Mouse (Mus musculus) kidney, embryonic 16.5 days (tissue): ENCODE data around the gene Csf1. TPM values are rescaled to one million over a fixed set of nuclear protein-coding genes. Genes with fewer than 3 reads are reported as not detected.

Experiments used
- ATAC-seq: fragments of 200-750 bp; cut with Nextera tagmentation; 2 replicates; pipeline ENCODE4 v1.8.0; 2017; ENCODE audit warnings: moderate TSS enrichment; ENCODE audit not compliant: low FRiP score, low TSS enrichment
- H3K27ac ChIP-seq: fragments of 300-500 bp; sonication (generic); 2 replicates; pipeline ENCODE4 v1.5.1; 2014; ENCODE audit warnings: low read length
- H3K27me3 ChIP-seq: fragments of 300-500 bp; sonication (generic); 2 replicates; pipeline ENCODE4 v1.6.1; 2014; ENCODE audit warnings: low read length, control low read depth, mixed read lengths; ENCODE audit not compliant: insufficient read depth
- H3K36me3 ChIP-seq: fragments of 300-500 bp; sonication (generic); 2 replicates; pipeline ENCODE4 v1.6.1; 2014; ENCODE audit warnings: low read length, control low read depth, mixed read lengths; ENCODE audit not compliant: insufficient read depth
- H3K4me1 ChIP-seq: fragments of 300-500 bp; sonication (generic); 2 replicates; pipeline ENCODE4 v1.6.1; 2014; ENCODE audit warnings: low read length, control low read depth, mixed read lengths; ENCODE audit not compliant: insufficient read depth
- H3K4me2 ChIP-seq: fragments of 300-500 bp; sonication (generic); replicated peaks from 2 replicates; pipeline ENCODE4 v1.6.1; 2014; ENCODE audit warnings: low read depth, low read length
- H3K4me3 ChIP-seq: fragments of 300-500 bp; sonication (generic); 2 replicates; pipeline ENCODE4 v1.5.1; 2014; ENCODE audit warnings: mild to moderate bottlenecking, low read length
- H3K9ac ChIP-seq: fragments of 300-500 bp; sonication (generic); replicated peaks from 2 replicates; pipeline ENCODE4 v1.6.1; 2014; ENCODE audit warnings: low read length
- H3K9me3 ChIP-seq: fragments of 300-500 bp; sonication (generic); 2 replicates; pipeline ENCODE4 v1.6.1; 2016; ENCODE audit warnings: low read length, control low read depth
- WGBS: fragments of 180-500 bp; shearing (Covaris S2); extraction: QIAGEN DNeasy Blood & Tissue Kit; methylation state at CpG from one replicate; pipeline ENCODE4 v1.1.7; 2014; 5-methylcytosine and 5-hydroxymethylcytosine counted together
- polyA plus RNA-seq: library from polyadenylated mRNA; unstranded; fragments of >200 nt; fragmentation: Nextera tagmentation; extraction: Ambion mirVana; gene quantifications from 2 replicates; pipeline ENCODE4 v1.2.1, GENCODE M21; 2015

The Csf1 gene
- polyA plus RNA-seq, 1 experiment from 2014 or later, result 9.0 TPM

DNA sequence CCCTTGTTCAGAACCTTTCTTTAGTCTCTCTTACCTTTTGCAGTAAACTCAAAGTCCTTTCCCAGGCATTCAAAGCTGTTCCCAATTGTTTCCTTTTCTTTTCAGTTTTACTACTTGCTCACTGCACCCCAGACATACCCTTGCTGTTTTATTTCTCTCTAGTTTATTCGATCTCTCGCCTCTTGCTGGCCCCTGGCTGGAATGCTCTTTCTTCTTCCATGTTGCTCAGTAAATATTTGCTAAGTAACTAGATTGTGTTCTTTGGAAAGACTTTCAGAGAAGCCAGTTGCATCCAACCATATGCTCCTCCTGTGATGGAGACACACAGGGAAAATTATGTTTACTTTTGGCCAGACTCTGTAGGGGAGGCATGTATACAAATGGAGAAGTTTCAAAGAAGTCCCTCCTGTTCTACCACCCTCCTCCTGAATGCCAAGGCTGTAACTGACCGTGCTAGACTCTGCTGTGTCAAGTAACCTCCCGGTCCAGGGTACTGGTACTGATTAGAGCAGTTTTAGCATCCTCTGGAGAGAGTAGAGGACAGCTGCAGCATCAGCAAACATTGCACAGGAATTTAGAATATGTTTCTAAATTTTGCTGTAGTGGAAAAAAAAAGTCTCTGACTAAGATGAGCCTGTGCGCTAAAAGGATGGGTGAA is 45.9 kb downstream of the Csf1 start:
- Histone ChIP-seq H3K4me1 (peaks cover 6% of the 10 kb centered on the region; the same call in 1 of the 2 replicates), H3K4me3 (no peak overlapping the region), H3K9ac (no peak overlapping the region), H3K36me3 (no peaks in the 10 kb centered on the region), H3K27me3 (no peaks in the 10 kb centered on the region), H3K9me3 (no peaks in the 10 kb centered on the region), H3K27ac (peak overlapping the region; percentile 27; the same call in 1 of the 2 replicates), H3K4me2 (no peak overlapping the region)
- ATAC-seq, result 0 out of 2 replicates have a peak, but pooled peaks have one; percentile 12
- 43% methylated on average over 5 of the region's 5 CpGs for WGBS

DNA sequence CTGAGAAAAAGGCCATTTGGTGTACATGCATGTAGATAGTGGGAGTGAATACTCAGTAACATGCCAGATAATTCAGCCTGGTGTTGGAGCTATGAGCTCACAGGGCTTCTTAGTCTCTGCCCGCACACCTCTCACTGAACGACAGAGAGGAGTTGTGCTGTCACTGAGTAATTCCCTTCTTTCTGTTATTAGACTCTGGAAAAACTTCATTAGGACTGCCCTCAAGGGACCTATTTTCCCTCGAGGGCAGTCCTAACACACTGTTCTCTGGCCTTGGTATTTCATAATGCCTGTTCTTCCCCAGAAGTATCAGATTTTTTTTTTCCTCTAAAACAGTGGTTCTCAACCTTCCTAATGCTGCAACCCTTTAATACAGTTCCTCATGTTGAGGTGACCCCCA is 48.2 kb downstream of the Csf1 start:
- no peaks in the 10 kb centered on the region for H3K9me3 ChIP-seq
- no peak overlapping the region for H3K27ac ChIP-seq
- H3K4me3 ChIP-seq, result no peak overlapping the region
- H3K9ac ChIP-seq, result no peak overlapping the region
- 52% methylated on average over 3 of the region's 3 CpGs for WGBS
- H3K36me3 ChIP-seq, result no peaks in the 10 kb centered on the region
- no peak overlapping the region for H3K4me2 ChIP-seq
- H3K27me3 ChIP-seq, result no peaks in the 10 kb centered on the region
- no peak for ATAC-seq
- H3K4me1 ChIP-seq, result peaks cover 6% of the 10 kb centered on the region; the same call in 1 of the 2 replicates

- no peak for ATAC-seq
- Histone ChIP-seq H3K4me2 (no peak overlapping the region), H3K9ac (no peak overlapping the region), H3K4me1 (no peaks in the 10 kb centered on the region), H3K36me3 (no peaks in the 10 kb centered on the region), H3K9me3 (no peaks in the 10 kb centered on the region), H3K27me3 (no peaks in the 10 kb centered on the region), H3K4me3 (no peak overlapping the region), H3K27ac (no peak overlapping the region)
- WGBS, result 55% methylated on average over 3 of the region's 3 CpGs
Observed at GRCm38 (mm10) chr3:107709156-107709555, 51.1 kb downstream of the Csf1 start.

DNA sequence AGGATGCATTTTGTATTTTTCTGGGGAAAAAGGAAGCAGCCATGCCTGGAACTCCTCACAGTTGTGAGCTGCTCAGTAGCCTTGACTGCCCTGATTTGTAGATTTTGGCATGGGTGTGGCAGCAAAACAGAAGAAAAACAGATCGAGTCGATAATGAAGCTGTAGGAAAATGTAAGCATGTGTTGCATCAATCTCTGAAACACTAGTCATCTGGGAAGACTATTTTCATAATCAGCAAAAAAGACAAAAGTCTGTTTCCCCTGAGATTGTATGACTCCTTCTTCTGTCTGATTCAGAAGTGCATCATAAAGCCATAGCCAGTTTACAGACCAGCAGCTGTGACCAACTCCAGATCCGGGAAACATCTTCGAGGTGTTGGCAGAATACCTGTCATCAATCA is 53.0 kb downstream of the Csf1 start:
- no peak overlapping the region for H3K4me3 ChIP-seq
- no peak for ATAC-seq
- 75% methylated on average over 4 of the region's 4 CpGs for WGBS

GRCm38 (mm10) chr3:107706164-107706563 is 54.1 kb downstream of the Csf1 start:
- H3K27ac ChIP-seq, result no peak overlapping the region
- H3K4me2 ChIP-seq, result no peak overlapping the region
- ATAC-seq, result no peak
- H3K36me3 ChIP-seq, result no peaks in the 10 kb centered on the region
- no peak overlapping the region for H3K4me3 ChIP-seq
- 34% methylated on average over 2 of the region's 2 CpGs for WGBS
- no peaks in the 10 kb centered on the region for H3K4me1 ChIP-seq
- H3K27me3 ChIP-seq, result no peaks in the 10 kb centered on the region
- H3K9ac ChIP-seq, result no peak overlapping the region
- no peaks in the 10 kb centered on the region for H3K9me3 ChIP-seq

More for the DNA sequence above, 53.0 kb downstream of the Csf1 start:
- H3K9me3 ChIP-seq, result no peaks in the 10 kb centered on the region
- H3K4me1 ChIP-seq, result no peaks in the 10 kb centered on the region
- H3K36me3 ChIP-seq, result no peaks in the 10 kb centered on the region
- no peak overlapping the region for H3K4me2 ChIP-seq
- H3K27me3 ChIP-seq, result no peaks in the 10 kb centered on the region
- no peak overlapping the region for H3K27ac ChIP-seq
- H3K9ac ChIP-seq, result no peak overlapping the region

GRCm38 (mm10) chr3:107704371-107704705 is 55.9 kb downstream of the Csf1 start:
- H3K4me1 ChIP-seq, result no peaks in the 10 kb centered on the region
- 70% methylated on average over 1 of the region's 1 CpGs for WGBS
- no peak overlapping the region for H3K27ac ChIP-seq
- H3K9me3 ChIP-seq, result no peaks in the 10 kb centered on the region
- no peak for ATAC-seq
- H3K4me2 ChIP-seq, result no peak overlapping the region
- no peaks in the 10 kb centered on the region for H3K27me3 ChIP-seq
- H3K9ac ChIP-seq, result no peak overlapping the region
- no peak overlapping the region for H3K4me3 ChIP-seq
- no peaks in the 10 kb centered on the region for H3K36me3 ChIP-seq

GRCm38 (mm10) chr3:107703675-107704370 is 56.4 kb downstream of the Csf1 start:
- Histone ChIP-seq H3K27me3 (no peaks in the 10 kb centered on the region), H3K9me3 (no peaks in the 10 kb centered on the region), H3K27ac (no peak overlapping the region), H3K4me1 (no peaks in the 10 kb centered on the region), H3K9ac (no peak overlapping the region), H3K36me3 (no peaks in the 10 kb centered on the region), H3K4me3 (no peak overlapping the region), H3K4me2 (no peak overlapping the region)
- no peak for ATAC-seq
- WGBS, result 83% methylated on average over 7 of the region's 7 CpGs

- no peak overlapping the region for H3K27ac ChIP-seq
- WGBS, result 89% methylated on average over 1 of the region's 1 CpGs
- 0 out of 2 replicates have a peak, but pooled peaks cover 3% of the 10 kb centered on the region for H3K4me1 ChIP-seq
- H3K9ac ChIP-seq, result no peak overlapping the region
- H3K9me3 ChIP-seq, result no peaks in the 10 kb centered on the region
- ATAC-seq, result no peak
- no peaks in the 10 kb centered on the region for H3K36me3 ChIP-seq
- H3K27me3 ChIP-seq, result no peaks in the 10 kb centered on the region
- no peak overlapping the region for H3K4me3 ChIP-seq
- H3K4me2 ChIP-seq, result no peak overlapping the region
Observed at GRCm38 (mm10) chr3:107701767-107702394, 58.4 kb downstream of the Csf1 start.

DNA sequence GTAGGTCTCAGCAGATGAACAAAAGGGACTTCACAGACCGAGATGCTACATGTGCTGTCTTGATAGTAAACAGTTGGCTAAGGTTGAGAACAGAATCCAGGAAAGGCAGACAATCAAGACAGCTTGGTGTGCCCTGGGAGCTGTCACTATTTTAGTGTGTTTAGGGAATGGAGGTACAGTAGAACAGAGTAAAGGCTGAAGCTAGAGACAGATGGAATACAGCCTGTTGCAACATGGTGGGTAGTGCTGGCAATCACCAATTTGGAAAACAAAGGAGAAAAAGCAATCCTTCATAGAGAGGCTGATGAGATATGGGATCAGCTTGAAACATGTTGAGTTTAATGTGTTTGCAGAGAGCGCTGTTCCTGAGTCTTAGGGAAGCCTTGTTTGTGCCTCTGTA is 59.6 kb downstream of the Csf1 start:
- Histone ChIP-seq H3K27ac (no peak overlapping the region), H3K4me3 (no peak overlapping the region), H3K9me3 (no peaks in the 10 kb centered on the region), H3K4me1 (0 out of 2 replicates have a peak, but pooled peaks cover 6% of the 10 kb centered on the region), H3K4me2 (no peak overlapping the region), H3K36me3 (no peaks in the 10 kb centered on the region), H3K27me3 (no peaks in the 10 kb centered on the region), H3K9ac (no peak overlapping the region)
- no peak for ATAC-seq
- 88% methylated on average over 2 of the region's 2 CpGs for WGBS

GRCm38 (mm10) chr3:107696910-107697309 is 63.4 kb downstream of the Csf1 start:
- Histone ChIP-seq H3K9ac (peak overlapping the region; percentile 48), H3K4me1 (peaks cover 28% of the 10 kb centered on the region), H3K27me3 (no peaks in the 10 kb centered on the region), H3K27ac (no peak overlapping the region), H3K9me3 (no peaks in the 10 kb centered on the region), H3K36me3 (no peaks in the 10 kb centered on the region), H3K4me3 (no peak overlapping the region), H3K4me2 (peak overlapping the region; percentile 31; the same call in 1 of the 2 replicates)
- WGBS, result 36% methylated on average over 3 of the region's 3 CpGs
- ATAC-seq, result peak; percentile 8; the same call in 1 of the 2 replicates
